Mouse (Mus musculus): ENCODE results near the gene Axin2.

- TF ChIP-seq CTCF (IDR thresholded peaks at IDR 0.05; ENCODE audit: extremely low read depth, insufficient read depth, insufficient read length, insufficient replicate concordance) = no peak
- TF ChIP-seq POLR2A (IDR thresholded peaks at IDR 0.05; ENCODE audit: low read depth, low read length) = no peak
These were observed 75.2 kb downstream of the Axin2 start for GRCm38 (mm10) chr11:108995196-108995989.

Data from spleen, adult 2 months (tissue).